Mouse (Mus musculus) CH12.LX (cell line): Measurements from ENCODE around the gene Islr.

Source experiments
- CHD2 ChIP-seq: IDR thresholded peaks from 2 replicates; pipeline ENCODE4 v1.6.1; 2011; ENCODE audit warnings: low read length, improper control_type of control experiment
- CTCF ChIP-seq, 2 experiments: IDR thresholded peaks in 1 of 2; conservative IDR thresholded peaks in 1 of 2; 2 replicates each; pipeline ENCODE4 v1.5.1; 2011 to 2012; ENCODE audit warnings: low read depth in 2 of 2, low read length in 2 of 2, improper control_type of control experiment in 1 of 2, inconsistent platforms in 1 of 2, mild to moderate bottlenecking in 1 of 2, moderate library complexity in 1 of 2
- HCFC1 ChIP-seq: IDR thresholded peaks from 2 replicates; pipeline ENCODE4 v1.6.1; 2012; ENCODE audit warnings: low read depth, mild to moderate bottlenecking, inconsistent platforms, low read length, improper control_type of control experiment
- JUND ChIP-seq: conservative IDR thresholded peaks from 2 replicates; pipeline ENCODE4 v1.6.1; 2011; ENCODE audit warnings: low read depth, low read length, improper control_type of control experiment
- POLR2A ChIP-seq: IDR thresholded peaks from 2 replicates; pipeline ENCODE4 v1.6.1; 2011; ENCODE audit warnings: low read depth, mild to moderate bottlenecking, improper control_type of control experiment, low read length
- TCF12 ChIP-seq: IDR thresholded peaks from 2 replicates; pipeline ENCODE4 v1.6.1; 2014; ENCODE audit warnings: low read depth, mild to moderate bottlenecking, inconsistent platforms, low read length, improper control_type of control experiment
- USF1 ChIP-seq: IDR thresholded peaks from 2 replicates; pipeline ENCODE4 v1.6.1; 2014; ENCODE audit warnings: low read depth, mild to moderate bottlenecking, inconsistent platforms, low read length, improper control_type of control experiment
- ZMIZ1 ChIP-seq: IDR thresholded peaks from 2 replicates; pipeline ENCODE4 v1.6.1; 2012; ENCODE audit warnings: low read depth, mild to moderate bottlenecking, inconsistent platforms, low read length, improper control_type of control experiment
- ZNF384 ChIP-seq: IDR thresholded peaks from 2 replicates; pipeline ENCODE4 v1.6.1; 2012; ENCODE audit warnings: low read depth, low read length, improper control_type of control experiment, inconsistent platforms

DNA sequence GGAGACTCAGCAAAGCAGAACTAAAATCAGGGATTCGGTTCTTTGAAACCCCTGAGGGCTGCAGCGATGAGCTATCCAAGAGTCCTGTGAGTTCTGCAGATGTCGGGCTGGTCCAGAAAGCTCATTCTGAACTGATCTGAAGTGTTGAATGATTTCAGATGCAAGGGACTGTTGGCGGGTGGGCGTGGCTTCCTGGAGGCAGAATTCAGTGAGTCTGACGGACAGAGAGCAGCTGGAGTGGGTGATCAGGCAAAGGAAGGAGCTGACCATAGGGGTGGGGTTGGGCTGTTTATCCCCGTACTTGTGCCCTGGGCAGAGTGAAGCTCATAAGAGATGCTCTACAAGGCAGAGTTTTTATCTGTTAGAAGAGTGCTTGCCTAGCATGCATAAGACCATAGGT, 60.7 kb downstream of the Islr start:
- TF ChIP-seq JUND, result no peak
- no peak for TF ChIP-seq ZMIZ1
- no peak for TF ChIP-seq POLR2A
- no peak for TF ChIP-seq CHD2
- TF ChIP-seq USF1, result no peak
- no peak for TF ChIP-seq HCFC1
- no peak for TF ChIP-seq CTCF (conservative IDR thresholded peaks at IDR 0.05 in 1 of 2, IDR thresholded peaks at IDR 0.05 in 1 of 2; ENCODE audit: low read depth in 2 of 2, low read length in 2 of 2)
- no peak for TF ChIP-seq TCF12
- TF ChIP-seq ZNF384, result no peak
